Mouse (Mus musculus) leukemia stem cell, adult 10-12 weeks (primary cell): ENCODE data around the gene Eid2b. TPM values are rescaled to one million over a fixed set of nuclear protein-coding genes. Genes with fewer than 3 reads are reported as not detected.

Experiments
- polyA plus RNA-seq: library from polyadenylated mRNA; stranded (reverse); fragments of >175 nt; gene quantifications from 2 replicates; pipeline ENCODE4 v1.2.3, GENCODE M21; 2012; ENCODE audit warnings: low replicate concordance

Eid2b gene
- 4.1 and 13.4 TPM in 2 replicates for polyA plus RNA-seq

DNA sequence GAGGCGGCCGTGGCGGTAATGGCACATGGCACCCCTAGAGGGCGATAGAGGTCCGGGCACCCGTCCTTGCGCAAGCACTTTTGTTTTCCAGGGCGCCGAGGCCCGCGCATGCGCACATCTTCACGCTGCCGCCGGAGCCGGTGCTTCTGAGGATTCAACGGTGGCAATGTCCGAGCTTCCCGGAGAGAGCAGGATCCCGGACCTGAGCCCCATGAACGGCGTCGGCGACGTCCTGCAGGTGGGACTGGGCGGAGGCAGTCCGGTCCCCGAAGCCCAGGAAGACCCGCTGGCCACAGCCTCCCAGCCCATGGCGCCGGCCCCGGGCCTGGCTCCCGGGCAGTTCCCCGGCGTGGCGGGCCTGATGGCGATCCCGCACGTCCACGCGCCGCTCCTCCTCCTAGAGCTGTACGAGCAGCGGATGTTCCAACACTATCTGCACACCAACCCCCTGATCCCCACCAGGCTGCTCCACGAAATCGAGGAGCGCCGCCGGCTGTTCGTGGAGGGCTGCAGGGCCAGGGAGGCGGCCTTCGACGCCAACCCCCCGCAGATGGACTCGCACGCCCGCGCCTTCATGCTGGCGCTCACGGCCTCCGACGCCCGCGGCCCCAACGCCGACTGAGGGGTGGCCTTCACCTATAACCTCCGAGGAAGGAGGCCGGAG, at the start of gene Eid2b:
Eid2b (plus strand) TSS at position 125 of the 664 bp plus-strand sequence.

GRCm38 (mm10) chr7:28267129-28268041, 10.2 kb upstream of the Eid2b start, which contains the start of gene Eid2:
Gene Eid2, plus strand, starts transcription at chr7:28267881.

GRCm38 (mm10) chr7:28290638-28291590, 13.4 kb downstream of the Eid2b start, which contains the start of gene Selenov:
Gene Selenov, minus strand, starts transcription at chr7:28291186.

DNA sequence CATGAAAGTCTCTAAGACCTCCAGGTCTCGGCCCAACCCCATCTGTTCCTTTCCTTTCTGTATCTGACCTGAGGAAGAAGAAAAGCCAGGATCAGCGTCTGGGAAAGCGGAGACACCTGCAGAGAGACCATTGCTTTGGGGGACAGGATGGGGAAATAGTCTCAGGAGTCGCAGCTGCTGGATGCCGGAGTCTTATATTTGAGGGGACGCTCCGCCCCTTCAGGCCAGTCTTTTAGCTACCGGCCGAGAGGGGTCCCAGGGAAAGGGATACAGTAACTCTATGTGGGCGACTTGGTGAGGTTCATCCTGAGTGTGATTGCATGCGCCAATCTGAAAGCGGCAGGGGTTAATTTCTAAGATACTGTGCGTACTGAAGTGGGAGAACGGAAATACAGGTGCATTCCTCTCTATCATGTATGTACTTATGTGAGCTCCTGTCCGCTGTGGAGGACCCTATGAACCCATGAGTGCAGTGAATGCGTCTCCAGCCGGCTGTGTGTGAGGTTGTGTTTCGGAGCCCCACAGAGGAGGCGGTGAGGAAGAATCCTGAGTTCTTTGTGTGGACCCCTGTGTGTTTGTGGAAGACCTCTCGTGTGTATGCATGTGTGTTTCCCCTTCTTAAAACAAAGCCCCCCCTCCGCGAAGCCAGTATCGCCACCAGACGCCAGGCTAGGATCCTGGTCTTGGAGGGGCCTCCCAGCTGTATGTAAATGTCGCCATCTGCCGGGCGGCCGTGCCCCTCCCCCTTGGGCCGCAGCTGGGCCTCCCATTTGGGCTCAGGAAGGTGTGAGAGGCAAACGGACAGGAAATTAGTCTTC, 24.3 kb downstream of the Eid2b start, which contains the start of gene Dll3:
Dll3 (minus strand) TSS at position 623 of the 818 bp plus-strand sequence.

GRCm38 (mm10) chr7:28311926-28312543, 34.5 kb downstream of the Eid2b start, which contains the start of gene Timm50:
Gene Timm50, minus strand, starts transcription at chr7:28312072.

Other genes with a start within 250 kb of the Eid2b start
- 42.0 and 101 TPM in 2 replicates for gene Psmc4, start 227.6 kb upstream of the Eid2b start, polyA plus RNA-seq
- 0.05 TPM in 1 of 2 replicates, not detected in the other for gene Fcgbp, start 206.5 kb upstream of the Eid2b start, polyA plus RNA-seq
- gene 9530053A07Rik, start 148.3 kb upstream of the Eid2b start, polyA plus RNA-seq, result 0.05 TPM in 1 of 2 replicates, not detected in the other
- 174 and 407 TPM in 2 replicates for gene Fbl, start 108.0 kb upstream of the Eid2b start, polyA plus RNA-seq
- 77.0 and 127 TPM in 2 replicates for gene Dyrk1b, start 98.3 kb upstream of the Eid2b start, polyA plus RNA-seq
- gene Eid2, start 9.9 kb upstream of the Eid2b start, polyA plus RNA-seq, result 2.2 and 4.9 TPM in 2 replicates
- not detected in 2 replicates for gene Selenov, start 13.4 kb downstream of the Eid2b start, polyA plus RNA-seq
- gene Dll3, start 24.5 kb downstream of the Eid2b start, polyA plus RNA-seq, result 0.29 and 0.88 TPM in 2 replicates
- gene Timm50, start 34.3 kb downstream of the Eid2b start, polyA plus RNA-seq, result 282 and 375 TPM in 2 replicates
- gene Supt5, start 61.0 kb downstream of the Eid2b start, polyA plus RNA-seq, result 77.8 and 132 TPM in 2 replicates
- 186 and 1,166 TPM in 2 replicates for gene Rps16, start 72.9 kb downstream of the Eid2b start, polyA plus RNA-seq
- gene Plekhg2, start 94.9 kb downstream of the Eid2b start, polyA plus RNA-seq, result 33.7 and 46.3 TPM in 2 replicates
- gene Zfp36, start 102.5 kb downstream of the Eid2b start, polyA plus RNA-seq, result 121 and 173 TPM in 2 replicates
- gene Med29, start 115.0 kb downstream of the Eid2b start, polyA plus RNA-seq, result 11.5 and 21.2 TPM in 2 replicates
- gene Paf1, start 115.2 kb downstream of the Eid2b start, polyA plus RNA-seq, result 69.3 and 112 TPM in 2 replicates
- 0.46 and 2.5 TPM in 2 replicates for gene Gmfg, start 159.7 kb downstream of the Eid2b start, polyA plus RNA-seq
- 0.54 and 0.84 TPM in 2 replicates for gene Lrfn1, start 174.2 kb downstream of the Eid2b start, polyA plus RNA-seq
- gene Ifnl2, start 232.7 kb downstream of the Eid2b start, polyA plus RNA-seq, result not detected in 2 replicates
- not detected in 2 replicates for gene Ifnl3, start 245.1 kb downstream of the Eid2b start, polyA plus RNA-seq